Mouse (Mus musculus) kidney, adult 2 months (tissue): Measurements from ENCODE around the gene Actr1a. TPM values are rescaled to one million over a fixed set of nuclear protein-coding genes. Genes with fewer than 3 reads are reported as not detected.

Source experiments
- DNase-seq: peaks from one replicate; pipeline ENCODE4 v3.0.0; 2021
- H3K27ac ChIP-seq: fragments of 200-500 bp; 2 replicates; pipeline ENCODE4 v1.5.1; 2012; ENCODE audit warnings: low read depth, low read length, control low read depth, inconsistent platforms; ENCODE audit not compliant: insufficient read depth
- H3K27me3 ChIP-seq: fragments of 200-500 bp; replicated peaks from 2 replicates; pipeline ENCODE4 v1.6.1; 2012; ENCODE audit warnings: mild to moderate bottlenecking, moderate library complexity, low read length, inconsistent platforms; ENCODE audit not compliant: control insufficient read depth, insufficient read depth
- H3K36me3 ChIP-seq: fragments of 200-500 bp; 2 replicates; pipeline ENCODE4 v1.6.1; 2012; ENCODE audit warnings: mild to moderate bottlenecking, moderate library complexity, low read length, inconsistent platforms; ENCODE audit not compliant: control insufficient read depth, insufficient read depth
- H3K4me1 ChIP-seq: fragments of 200-500 bp; 2 replicates; pipeline ENCODE4 v1.6.1; 2011; ENCODE audit warnings: low read length; ENCODE audit not compliant: control insufficient read depth, insufficient read depth
- H3K4me3 ChIP-seq: fragments of 200-500 bp; 2 replicates; pipeline ENCODE4 v1.5.1; 2011; ENCODE audit warnings: mild to moderate bottlenecking, low read depth, low read length, control low read depth; ENCODE audit not compliant: insufficient read depth
- CTCF ChIP-seq: fragments of 200-500 bp; conservative IDR thresholded peaks from 2 replicates; pipeline ENCODE4 v1.5.1; 2011; ENCODE audit warnings: low read depth, mild to moderate bottlenecking, control low read depth, low read length, moderate library complexity, mixed read lengths; ENCODE audit not compliant: insufficient read depth, insufficient read length
- POLR2A ChIP-seq: fragments of 200-500 bp; IDR thresholded peaks from one replicate; pipeline ENCODE4 v1.6.1; 2011; ENCODE audit warnings: low read depth, low read length, control low read depth
- WGBS: fragments of 180-500 bp; shearing (Covaris S2); methylation state at CpG from one replicate; pipeline ENCODE4 v1.1.7; 2018; 5-methylcytosine and 5-hydroxymethylcytosine counted together
- polyA plus RNA-seq: library from polyadenylated mRNA; depleted of rRNA; stranded (reverse); fragments of >200 nt; gene quantifications from 2 replicates; pipeline ENCODE4 v1.2.3, GENCODE M21; 2012

Actr1a gene
- polyA plus RNA-seq, 1 experiment, result 80.4 TPM

GRCm38 (mm10) chr19:46331936-46332335 lies 63.6 kb downstream of the Actr1a start:
- Histone ChIP-seq H3K36me3 (no peaks in the 10 kb centered on the region), H3K4me3 (no peak overlapping the region), H3K4me1 (peaks cover 3% of the 10 kb centered on the region; the same call in 1 of the 2 replicates), H3K27me3 (no peaks in the 10 kb centered on the region), H3K27ac (no peak overlapping the region)
- TF ChIP-seq POLR2A, result no peak
- TF ChIP-seq CTCF, result no peak
- 80% methylated on average over 3 of the region's 3 CpGs for WGBS
- no peak for DNase-seq

- Histone ChIP-seq H3K4me3 (no peak overlapping the region), H3K27ac (no peak overlapping the region), H3K36me3 (no peaks in the 10 kb centered on the region), H3K4me1 (peaks cover 6% of the 10 kb centered on the region; the same call in 1 of the 2 replicates), H3K27me3 (no peaks in the 10 kb centered on the region)
- 90% methylated on average over 14 of the region's 14 CpGs for WGBS
- TF ChIP-seq POLR2A (no peak), CTCF (no peak)
- no peak for DNase-seq
These were observed 64.2 kb downstream of the Actr1a start for GRCm38 (mm10) chr19:46331326-46331725.

GRCm38 (mm10) chr19:46330696-46331095 lies 64.9 kb downstream of the Actr1a start:
- Histone ChIP-seq H3K36me3 (no peaks in the 10 kb centered on the region), H3K4me3 (no peak overlapping the region), H3K27me3 (no peaks in the 10 kb centered on the region), H3K27ac (no peak overlapping the region), H3K4me1 (peaks cover 6% of the 10 kb centered on the region; the same call in 1 of the 2 replicates)
- TF ChIP-seq CTCF, result no peak
- no peak for TF ChIP-seq POLR2A
- 93% methylated on average over 12 of the region's 12 CpGs for WGBS
- no peak for DNase-seq

GRCm38 (mm10) chr19:46329951-46330350 lies 65.6 kb downstream of the Actr1a start:
- H3K27ac ChIP-seq, result no peak overlapping the region
- no peak overlapping the region for H3K4me3 ChIP-seq
- 5% methylated on average over 16 of the region's 16 CpGs for WGBS
- peaks cover 6% of the 10 kb centered on the region; the same call in 1 of the 2 replicates for H3K4me1 ChIP-seq
- H3K27me3 ChIP-seq, result no peaks in the 10 kb centered on the region
- no peaks in the 10 kb centered on the region for H3K36me3 ChIP-seq
- peak; percentile 89 for DNase-seq
- TF ChIP-seq POLR2A (no peak), CTCF (peak; percentile 95; the same call in 1 of the 2 replicates)

GRCm38 (mm10) chr19:46329031-46329641 lies 66.4 kb downstream of the Actr1a start:
- TF ChIP-seq POLR2A (no peak), CTCF (no peak)
- peak overlapping the region; percentile 24 for H3K27ac ChIP-seq
- peaks cover 6% of the 10 kb centered on the region; the same call in 1 of the 2 replicates for H3K4me1 ChIP-seq
- 2% methylated on average over 54 of the region's 54 CpGs for WGBS
- peak overlapping the region; percentile 72 for H3K4me3 ChIP-seq
- DNase-seq, result peak; percentile 29
- no peaks in the 10 kb centered on the region for H3K36me3 ChIP-seq
- no peaks in the 10 kb centered on the region for H3K27me3 ChIP-seq

- WGBS, result under 1% methylated on average over 81 of the region's 81 CpGs
- no peaks in the 10 kb centered on the region for H3K36me3 ChIP-seq
- TF ChIP-seq POLR2A, result peak; percentile 38
- no peak for TF ChIP-seq CTCF
- peak; percentile 97 for DNase-seq
- peaks cover 6% of the 10 kb centered on the region; the same call in 1 of the 2 replicates for H3K4me1 ChIP-seq
- H3K27ac ChIP-seq, result peak within 1 kb of the TSS; percentile 81
- peak within 1 kb of the TSS; percentile 72 for H3K4me3 ChIP-seq
- H3K27me3 ChIP-seq, result no peaks in the 10 kb centered on the region
These were observed 67.2 kb downstream of the Actr1a start, which contains the start of gene Fbxl15 for GRCm38 (mm10) chr19:46328081-46329030. TSS of gene Fbxl15 (plus strand) at chr19:46328184.
